Mouse (Mus musculus) liver, adult 10 weeks (tissue): ENCODE results near the gene Gfi1. TPM values are rescaled to one million over a fixed set of nuclear protein-coding genes. Genes with fewer than 3 reads are reported as not detected.

Experiments
- polyA plus RNA-seq: library from polyadenylated mRNA; stranded (reverse); fragments of 350-450 nt; fragmentation: Illumina TruSeq; extraction: RNeasy Lipid Tissue Mini Kit (QIAGEN cat#74804); gene quantifications from one replicate; pipeline ENCODE4 v1.2.3, GENCODE M21; 2014; ENCODE audit warnings: low read depth, low replicate concordance

Gfi1 gene
- polyA plus RNA-seq: not detected

GRCm38 (mm10) chr5:107725435-107726261 is at the start of gene Gfi1:
Gfi1 (minus strand) TSS chr5:107726036.

Other genes starting within 250 kb of the Gfi1 start
- gene Gm42669, start 218.4 kb downstream of the Gfi1 start, polyA plus RNA-seq: not detected
- gene 1700028K03Rik, start 191.3 kb downstream of the Gfi1 start, polyA plus RNA-seq: 0.64 TPM
- 12.6 TPM for gene Rpap2, start 128.7 kb downstream of the Gfi1 start, polyA plus RNA-seq
- gene Glmn, start 128.1 kb downstream of the Gfi1 start, polyA plus RNA-seq: 10.9 TPM
- gene Ube2d2b, start 104.1 kb upstream of the Gfi1 start, polyA plus RNA-seq: not detected
- 140 TPM for gene Evi5, start 149.1 kb upstream of the Gfi1 start, polyA plus RNA-seq
- 235 TPM for gene Rpl5, start 174.5 kb upstream of the Gfi1 start, polyA plus RNA-seq